Mouse (Mus musculus) macrophage (primary cell): ENCODE measurements at regions not wholly inside any gene's neighbourhood (a gene's known extent, or its start where the extent isn't known, plus 50 kb on each side); places are given as distances from the start of the nearest gene placed in this dataset.
A peak's percentile ranks its signal among the peaks of the same experiment; 100 is the strongest.

ENCODE experiments used
- H3K27ac ChIP-seq: fragments of 350-480 bp; formaldehyde crosslinking; 2 replicates; pipeline ENCODE4 v1.9.0; 2021
- H3K36me3 ChIP-seq: fragments of 350-480 bp; formaldehyde crosslinking; 2 replicates; pipeline ENCODE4 v1.9.0; 2021; ENCODE audit errors: inconsistent target
- H3K4me3 ChIP-seq: fragments of 350-480 bp; formaldehyde crosslinking; 2 replicates; pipeline ENCODE4 v1.9.0; 2021; ENCODE audit errors: inconsistent target
- H3K79me2 ChIP-seq: fragments of 350-480 bp; formaldehyde crosslinking; 2 replicates; pipeline ENCODE4 v1.9.0; 2021; ENCODE audit errors: inconsistent target
- WGBS: methylation state at CpG from one replicate; pipeline ENCODE4 v1.1.7; 2026; ENCODE audit warnings: inconsistent platforms; ENCODE audit not compliant: missing documents; 5-methylcytosine and 5-hydroxymethylcytosine counted together

GRCm38 (mm10) chr13:52024832-52025481 lies 178.5 kb downstream of the Gadd45g start:
- H3K4me3 ChIP-seq = no peak overlapping the region
- H3K36me3 ChIP-seq = no peaks in the 10 kb centered on the region
- H3K27ac ChIP-seq = no peak overlapping the region
- WGBS = 36% methylated on average over 18 of the region's 18 CpGs
- no peaks in the 10 kb centered on the region for H3K79me2 ChIP-seq

GRCm38 (mm10) chr13:52025482-52025848 lies 179.0 kb downstream of the Gadd45g start:
- Histone ChIP-seq H3K4me3 (no peak overlapping the region), H3K36me3 (no peaks in the 10 kb centered on the region), H3K27ac (no peak overlapping the region), H3K79me2 (no peaks in the 10 kb centered on the region)
- 92% methylated on average over 5 of the region's 5 CpGs for WGBS

- no peaks in the 10 kb centered on the region for H3K79me2 ChIP-seq
- WGBS = 57% methylated on average over 7 of the region's 7 CpGs
- H3K27ac ChIP-seq = no peak overlapping the region
- no peaks in the 10 kb centered on the region for H3K36me3 ChIP-seq
- H3K4me3 ChIP-seq = no peak overlapping the region
These were observed 179.8 kb downstream of the Gadd45g start for GRCm38 (mm10) chr13:52026291-52026690.

- Histone ChIP-seq H3K4me3 (no peak overlapping the region), H3K79me2 (no peaks in the 10 kb centered on the region), H3K36me3 (no peaks in the 10 kb centered on the region), H3K27ac (no peak overlapping the region)
- 97% methylated on average over 3 of the region's 3 CpGs for WGBS
These were observed 183.5 kb downstream of the Gadd45g start for GRCm38 (mm10) chr13:52029868-52030422.

GRCm38 (mm10) chr13:52031465-52031864 lies 185.0 kb downstream of the Gadd45g start:
- Histone ChIP-seq H3K36me3 (no peaks in the 10 kb centered on the region), H3K27ac (no peak overlapping the region), H3K4me3 (no peak overlapping the region), H3K79me2 (no peaks in the 10 kb centered on the region)
- WGBS = 14% methylated on average over 5 of the region's 5 CpGs

- 18% methylated on average over 3 of the region's 6 CpGs for WGBS
These were observed 189.3 kb downstream of the Gadd45g start for GRCm38 (mm10) chr13:52035731-52036130.

GRCm38 (mm10) chr13:52036351-52036750 lies 189.9 kb downstream of the Gadd45g start:
- H3K79me2 ChIP-seq = no peaks in the 10 kb centered on the region
- H3K27ac ChIP-seq = no peak overlapping the region
- no peak overlapping the region for H3K4me3 ChIP-seq
- WGBS = 87% methylated on average over 5 of the region's 5 CpGs
- H3K36me3 ChIP-seq = no peaks in the 10 kb centered on the region

More at GRCm38 (mm10) chr13:52035731-52036130, 189.3 kb downstream of the Gadd45g start:
- no peak overlapping the region for H3K4me3 ChIP-seq
- H3K79me2 ChIP-seq = no peaks in the 10 kb centered on the region
- no peak overlapping the region for H3K27ac ChIP-seq
- H3K36me3 ChIP-seq = no peaks in the 10 kb centered on the region

GRCm38 (mm10) chr13:52037218-52037617 lies 190.7 kb downstream of the Gadd45g start:
- H3K27ac ChIP-seq = no peak overlapping the region
- no peaks in the 10 kb centered on the region for H3K36me3 ChIP-seq
- no peaks in the 10 kb centered on the region for H3K79me2 ChIP-seq
- 92% methylated on average over 13 of the region's 13 CpGs for WGBS
- no peak overlapping the region for H3K4me3 ChIP-seq

GRCm38 (mm10) chr13:52041467-52042421 lies 195.3 kb downstream of the Gadd45g start:
- Histone ChIP-seq H3K4me3 (no peak overlapping the region), H3K27ac (peak overlapping the region; percentile 29; the same call in 1 of the 2 replicates)

GRCm38 (mm10) chr13:52042867-52043266 lies 196.4 kb downstream of the Gadd45g start:
- H3K27ac ChIP-seq = no peak overlapping the region
- H3K79me2 ChIP-seq = no peaks in the 10 kb centered on the region
- H3K36me3 ChIP-seq = no peaks in the 10 kb centered on the region
- 97% methylated on average over 2 of the region's 3 CpGs for WGBS
- H3K4me3 ChIP-seq = no peak overlapping the region

More at GRCm38 (mm10) chr13:52041467-52042421, 195.3 kb downstream of the Gadd45g start:
- Histone ChIP-seq H3K79me2 (no peaks in the 10 kb centered on the region), H3K36me3 (no peaks in the 10 kb centered on the region)
- 29% methylated on average over 15 of the region's 15 CpGs for WGBS

- Histone ChIP-seq H3K79me2 (no peaks in the 10 kb centered on the region), H3K4me3 (no peak overlapping the region), H3K27ac (no peak overlapping the region), H3K36me3 (no peaks in the 10 kb centered on the region)
- 92% methylated on average over 3 of the region's 3 CpGs for WGBS
These were observed 197.4 kb downstream of the Gadd45g start for GRCm38 (mm10) chr13:52043916-52044315.

GRCm38 (mm10) chr13:52045349-52045748 lies 198.9 kb downstream of the Gadd45g start:
- 79% methylated on average over 3 of the region's 3 CpGs for WGBS
- no peak overlapping the region for H3K4me3 ChIP-seq
- no peaks in the 10 kb centered on the region for H3K36me3 ChIP-seq
- no peaks in the 10 kb centered on the region for H3K79me2 ChIP-seq
- no peak overlapping the region for H3K27ac ChIP-seq

- Histone ChIP-seq H3K36me3 (no peaks in the 10 kb centered on the region), H3K27ac (no peak overlapping the region), H3K79me2 (no peaks in the 10 kb centered on the region), H3K4me3 (no peak overlapping the region)
- WGBS = 95% methylated on average over 5 of the region's 5 CpGs
These were observed 199.5 kb downstream of the Gadd45g start for GRCm38 (mm10) chr13:52046020-52046419.

- 92% methylated on average over 11 of the region's 11 CpGs for WGBS
- H3K79me2 ChIP-seq = no peaks in the 10 kb centered on the region
- no peak overlapping the region for H3K4me3 ChIP-seq
- no peaks in the 10 kb centered on the region for H3K36me3 ChIP-seq
- no peak overlapping the region for H3K27ac ChIP-seq
These were observed 200.2 kb downstream of the Gadd45g start for GRCm38 (mm10) chr13:52046700-52047099.

- WGBS = 77% methylated on average over 6 of the region's 6 CpGs
- Histone ChIP-seq H3K36me3 (no peaks in the 10 kb centered on the region), H3K4me3 (no peak overlapping the region), H3K79me2 (no peaks in the 10 kb centered on the region), H3K27ac (no peak overlapping the region)
These were observed 201.5 kb downstream of the Gadd45g start for GRCm38 (mm10) chr13:52047937-52048336.
